Mouse (Mus musculus) kidney, postnatal 0 days (tissue): ENCODE data around the gene Mllt10. TPM values are rescaled to one million over a fixed set of nuclear protein-coding genes. Genes with fewer than 3 reads are reported as not detected.

Experiments used
- ATAC-seq: fragments of 200-750 bp; cut with Nextera tagmentation; replicated peaks from 2 replicates; pipeline ENCODE4 v1.8.0; 2017; ENCODE audit warnings: low read depth, moderate number of reproducible peaks, moderate TSS enrichment, moderate library complexity; ENCODE audit not compliant: low FRiP score
- DNase-seq: peaks from one replicate; pipeline ENCODE4 v3.0.0-alpha.2; 2016; ENCODE audit warnings: low spot score
- H3K27ac ChIP-seq: fragments of 300-500 bp; sonication (generic); 2 replicates; pipeline ENCODE4 v1.5.1; 2014; ENCODE audit warnings: mild to moderate bottlenecking
- H3K27me3 ChIP-seq: fragments of 300-500 bp; sonication (generic); 2 replicates; pipeline ENCODE4 v1.6.1; 2014; ENCODE audit warnings: low read length, mixed read lengths; ENCODE audit not compliant: insufficient read depth
- H3K36me3 ChIP-seq: fragments of 300-500 bp; sonication (generic); 2 replicates; pipeline ENCODE4 v1.6.1; 2014; ENCODE audit warnings: low read length, mixed read lengths; ENCODE audit not compliant: insufficient read depth
- H3K4me1 ChIP-seq: fragments of 300-500 bp; sonication (generic); replicated peaks from 2 replicates; pipeline ENCODE4 v1.6.1; 2014; ENCODE audit warnings: antibody characterized with exemption, low read length, mixed read lengths; ENCODE audit not compliant: insufficient read depth
- H3K4me2 ChIP-seq: fragments of 300-500 bp; sonication (generic); 2 replicates; pipeline ENCODE4 v1.6.1; 2014; ENCODE audit warnings: mild to moderate bottlenecking, low read length, moderate library complexity, mixed read lengths
- H3K4me3 ChIP-seq: fragments of 300-500 bp; sonication (generic); replicated peaks from 2 replicates; pipeline ENCODE4 v1.5.1; 2014; ENCODE audit warnings: low read depth, low read length
- H3K9ac ChIP-seq: fragments of 300-500 bp; sonication (generic); 2 replicates; pipeline ENCODE4 v1.6.1; 2014; ENCODE audit warnings: low read depth, low read length
- H3K9me3 ChIP-seq: fragments of 300-500 bp; sonication (generic); replicated peaks from 2 replicates; pipeline ENCODE4 v1.6.1; 2016; ENCODE audit warnings: low read length, inconsistent platforms, mixed read lengths
- CTCF ChIP-seq: IDR thresholded peaks from 2 replicates; pipeline ENCODE4 v1.5.1; 2016; ENCODE audit warnings: antibody characterized with exemption, low read depth, mild to moderate bottlenecking, moderate library complexity
- WGBS: fragments of 180-500 bp; shearing (Covaris S2); extraction: QIAGEN DNeasy Blood & Tissue Kit; methylation state at CpG from one replicate; pipeline ENCODE4 v1.1.7; 2014; 5-methylcytosine and 5-hydroxymethylcytosine counted together
- polyA plus RNA-seq: library from polyadenylated mRNA; unstranded; fragments of >200 nt; fragmentation: Nextera tagmentation; extraction: Ambion mirVana; gene quantifications from 2 replicates; pipeline ENCODE4 v1.2.1, GENCODE M21; 2015

Mllt10 gene
- polyA plus RNA-seq, 1 experiment from 2014 or later, result 48.9 TPM

DNA sequence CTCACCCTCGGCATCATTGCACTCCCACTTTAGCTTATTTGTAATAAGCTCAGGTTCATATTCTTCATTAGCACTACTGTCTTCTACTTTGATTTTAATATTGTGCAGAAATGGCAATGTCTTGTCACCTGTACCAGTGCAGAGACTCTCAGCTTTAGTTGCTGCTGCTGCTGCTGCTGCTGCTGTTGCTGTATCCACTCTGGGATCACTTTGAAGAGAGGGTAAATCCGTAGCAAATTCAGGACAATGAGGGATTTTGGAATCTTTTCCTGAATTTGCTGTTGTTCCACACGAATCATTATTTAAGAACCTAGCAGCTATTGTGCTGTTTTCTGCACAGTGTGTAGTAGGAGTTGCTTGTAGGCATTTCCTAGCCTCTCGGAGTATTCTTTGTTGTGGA lies 8.9 kb upstream of the Mllt10 start:
- Histone ChIP-seq H3K27ac (peak overlapping the region; percentile 99), H3K36me3 (no peaks in the 10 kb centered on the region), H3K4me3 (peak overlapping the region; percentile 95), H3K9me3 (no peaks in the 10 kb centered on the region), H3K9ac (peak overlapping the region; percentile 97), H3K27me3 (no peaks in the 10 kb centered on the region), H3K4me1 (peaks cover 20% of the 10 kb centered on the region), H3K4me2 (peak overlapping the region; percentile 88)
- no peak for ATAC-seq
- DNase-seq, result no peak
- 3% methylated on average over 4 of the region's 4 CpGs for WGBS
- TF ChIP-seq CTCF, result no peak

DNA sequence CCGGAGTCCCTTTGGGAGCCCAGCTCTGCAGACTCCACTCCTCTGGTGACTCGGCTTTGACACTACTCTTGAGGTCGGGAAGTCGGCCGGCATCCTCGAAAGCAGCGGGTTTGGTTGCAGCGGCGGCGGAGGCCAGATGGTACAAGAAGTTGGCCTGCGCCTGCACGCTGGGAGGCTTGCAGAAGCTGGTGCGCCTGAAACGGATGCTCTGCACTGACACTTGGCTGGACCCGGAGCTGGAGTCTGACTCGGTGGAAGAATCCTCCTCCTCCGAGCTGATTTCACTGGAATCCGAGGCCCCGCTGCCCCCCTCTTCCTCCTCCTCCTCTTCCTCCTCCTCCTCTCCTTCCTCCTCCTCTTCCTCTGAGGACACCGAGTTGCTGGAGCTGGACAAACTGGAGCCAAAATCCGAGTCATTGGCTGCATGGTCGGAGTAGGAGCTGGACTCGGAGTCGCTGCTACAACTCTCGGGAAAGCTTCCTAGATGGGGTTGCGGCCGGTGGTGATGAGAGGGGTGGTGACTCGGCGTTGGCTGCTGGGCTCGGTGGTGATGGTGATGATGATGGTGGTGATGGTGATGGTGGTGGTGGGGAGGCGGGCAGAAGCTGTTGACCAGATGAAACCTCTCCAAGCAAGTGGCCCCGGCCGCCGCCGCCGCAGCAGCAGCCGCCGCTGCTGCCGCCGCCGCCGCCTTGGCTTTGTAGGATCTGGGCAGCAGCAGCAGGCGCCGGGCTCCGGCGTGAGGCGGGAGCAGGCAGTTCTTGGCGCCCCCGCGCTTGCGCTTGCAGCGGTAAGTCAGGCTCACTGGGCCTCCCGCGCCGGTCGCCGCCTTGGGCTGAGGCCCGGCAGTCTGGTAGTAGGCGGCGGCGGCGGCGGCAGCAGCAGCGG lies 8.0 kb upstream of the Mllt10 start:
- Histone ChIP-seq H3K27ac (peak overlapping the region; percentile 99), H3K36me3 (no peaks in the 10 kb centered on the region), H3K4me2 (peak overlapping the region; percentile 88), H3K4me1 (peaks cover 16% of the 10 kb centered on the region; the same call in 1 of the 2 replicates), H3K4me3 (peak overlapping the region; percentile 95), H3K27me3 (no peaks in the 10 kb centered on the region), H3K9ac (peak overlapping the region; percentile 97), H3K9me3 (no peaks in the 10 kb centered on the region)
- DNase-seq, result peak; percentile 75
- TF ChIP-seq CTCF, result no peak
- ATAC-seq, result peak; percentile 56
- WGBS, result 1% methylated on average over 55 of the region's 64 CpGs

DNA sequence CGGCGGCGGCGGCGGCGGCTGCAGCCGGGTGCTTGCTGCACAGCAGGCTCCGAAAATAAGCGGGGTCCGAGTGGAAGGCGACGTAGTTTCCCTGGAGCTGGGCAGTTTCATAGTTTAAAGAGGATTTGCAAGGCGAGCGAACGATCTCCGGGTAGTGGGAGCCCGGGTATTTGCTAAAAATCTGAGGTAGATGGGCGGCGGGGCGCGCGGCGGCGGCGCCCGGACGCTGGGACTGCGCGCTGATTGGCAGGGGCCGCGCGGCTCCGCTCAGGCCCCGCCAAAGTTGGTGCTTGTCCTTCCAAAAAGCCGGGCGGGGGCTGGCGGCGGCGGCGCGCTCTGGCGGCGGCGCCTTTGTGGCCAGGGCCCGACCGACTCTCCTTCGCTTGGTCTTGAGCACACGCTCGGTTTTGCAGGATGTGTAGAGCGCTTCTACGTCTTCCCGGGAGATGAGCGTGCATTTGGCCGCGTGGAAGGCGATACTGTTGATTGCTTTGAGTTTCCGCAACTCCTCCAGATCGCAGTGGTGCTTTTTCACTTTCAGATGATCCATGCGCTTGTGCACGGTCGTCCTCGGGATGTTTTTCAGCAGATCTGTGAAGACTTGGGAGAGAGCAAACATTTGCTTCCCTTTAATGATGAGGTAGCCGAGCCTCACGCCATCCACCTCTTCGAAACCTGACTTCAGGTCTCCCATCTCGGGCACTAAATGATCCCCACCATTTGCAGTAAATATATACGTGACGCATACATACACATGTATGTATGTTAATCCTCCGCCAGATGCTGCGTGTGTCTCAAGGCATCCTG lies 7.2 kb upstream of the Mllt10 start:
- Histone ChIP-seq H3K36me3 (no peaks in the 10 kb centered on the region), H3K27ac (peak overlapping the region; percentile 99), H3K4me1 (peaks cover 12% of the 10 kb centered on the region; the same call in 1 of the 2 replicates), H3K9ac (peak overlapping the region; percentile 97), H3K27me3 (no peaks in the 10 kb centered on the region), H3K4me2 (peak overlapping the region; percentile 88), H3K9me3 (no peaks in the 10 kb centered on the region), H3K4me3 (peak overlapping the region; percentile 95)
- DNase-seq (peak; percentile 90), ATAC-seq (peak; percentile 80)
- no peak for TF ChIP-seq CTCF
- under 1% methylated on average over 61 of the region's 70 CpGs for WGBS

DNA sequence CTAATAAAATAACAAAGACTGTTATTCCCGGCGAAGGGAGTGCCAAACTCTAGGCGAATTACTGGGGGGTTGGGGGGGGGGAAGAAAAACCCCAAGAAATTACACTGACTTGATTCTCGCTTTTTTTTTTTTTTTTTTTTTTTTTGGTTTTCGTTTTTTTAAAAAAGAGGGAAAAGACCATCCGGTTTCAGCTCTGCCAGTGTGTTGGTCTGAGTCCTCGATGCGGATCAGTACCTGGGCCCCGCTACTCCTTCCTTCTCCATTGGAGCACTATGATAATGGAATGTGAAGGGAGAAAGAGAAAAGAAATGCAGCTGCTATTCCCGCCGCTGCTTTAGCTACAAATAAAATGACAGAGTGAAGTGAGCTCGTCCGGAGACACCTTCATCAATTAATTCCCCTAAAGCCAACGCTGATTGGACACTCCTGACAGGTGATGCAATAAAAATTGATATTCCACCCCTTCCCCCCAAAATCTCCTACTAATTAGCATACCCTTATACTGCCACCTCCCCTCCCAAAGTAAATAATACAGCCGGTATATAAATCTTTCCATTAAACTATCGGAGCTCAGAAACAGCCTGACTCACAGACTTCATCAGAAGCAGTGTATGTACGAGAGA lies 6.5 kb upstream of the Mllt10 start, which contains the start of gene Skida1:
Gene Skida1, minus strand, starts transcription at position 599 of the 623 bp plus-strand sequence.
- H3K4me3 ChIP-seq, result peak within 1 kb of the TSS; percentile 95
- DNase-seq (peak; percentile 78), ATAC-seq (peak; percentile 12)
- H3K4me1 ChIP-seq, result peaks cover 10% of the 10 kb centered on the region; the same call in 1 of the 2 replicates
- H3K27ac ChIP-seq, result peak within 1 kb of the TSS; percentile 99
- under 1% methylated on average over 17 of the region's 17 CpGs for WGBS
- H3K27me3 ChIP-seq, result no peaks in the 10 kb centered on the region
- peak within 1 kb of the TSS; percentile 88 for H3K4me2 ChIP-seq
- no peak for TF ChIP-seq CTCF
- peak within 1 kb of the TSS; percentile 97 for H3K9ac ChIP-seq
- H3K36me3 ChIP-seq, result no peaks in the 10 kb centered on the region
- no peaks in the 10 kb centered on the region for H3K9me3 ChIP-seq

DNA sequence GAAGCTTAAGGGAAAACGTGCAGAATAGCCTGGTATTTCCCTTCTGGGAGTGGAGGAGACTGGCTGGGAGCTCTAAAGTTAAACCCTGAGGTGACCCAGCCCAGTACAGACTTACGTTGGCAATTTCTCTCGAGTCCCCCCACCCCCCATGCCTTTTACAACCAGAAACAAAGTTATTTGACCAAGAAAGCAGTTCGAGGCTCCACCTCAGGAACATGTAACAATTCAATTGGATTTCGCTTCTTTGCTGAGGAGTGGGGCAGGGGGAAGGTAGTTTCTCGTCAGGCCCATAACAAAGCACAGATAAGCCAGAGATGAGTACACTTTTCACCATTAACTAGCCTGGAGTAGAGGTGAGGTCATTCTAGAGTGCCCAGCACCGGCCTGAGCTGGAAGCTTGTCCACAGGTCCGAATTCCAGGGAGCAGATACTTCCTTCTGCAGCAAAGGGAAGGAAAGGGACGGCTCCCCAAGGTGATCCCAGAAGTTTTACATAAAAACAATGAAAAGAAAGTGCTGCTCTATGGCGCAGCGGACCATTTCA lies 5.7 kb upstream of the Mllt10 start:
- no peak for TF ChIP-seq CTCF
- DNase-seq, result no peak
- no peaks in the 10 kb centered on the region for H3K27me3 ChIP-seq
- H3K9ac ChIP-seq, result peak overlapping the region; percentile 28; the same call in 1 of the 2 replicates
- H3K9me3 ChIP-seq, result no peaks in the 10 kb centered on the region
- H3K4me1 ChIP-seq, result peaks cover 15% of the 10 kb centered on the region; the same call in 1 of the 2 replicates
- peak overlapping the region; percentile 99 for H3K27ac ChIP-seq
- peak overlapping the region; percentile 95 for H3K4me3 ChIP-seq
- no peaks in the 10 kb centered on the region for H3K36me3 ChIP-seq
- H3K4me2 ChIP-seq, result peak overlapping the region; percentile 88
- ATAC-seq, result peak; percentile 65
- WGBS, result 13% methylated on average over 11 of the region's 11 CpGs
